Mouse (Mus musculus) thymus, adult 2 months (tissue): ENCODE measurements around the gene Pnpla8. TPM values are rescaled to one million over a fixed set of nuclear protein-coding genes. Genes with fewer than 3 reads are reported as not detected.
"Not testable (repeated sequence)": the region's sequence is repeated elsewhere in the genome, so short reads cannot be mapped to it uniquely, and the experiment has no call there.

ENCODE experiments used
- DNase-seq: peaks from one replicate; pipeline ENCODE4 v3.0.0; 2021
- H3K27ac ChIP-seq: fragments of 200-500 bp; 2 replicates; pipeline ENCODE4 v1.5.1; 2012; ENCODE audit warnings: low read length, control low read depth; ENCODE audit not compliant: control insufficient read depth, insufficient read depth
- H3K27me3 ChIP-seq: fragments of 200-500 bp; 2 replicates; pipeline ENCODE4 v1.6.1; 2012; ENCODE audit warnings: mild to moderate bottlenecking, low read length, moderate library complexity, mixed read lengths; ENCODE audit not compliant: control insufficient read depth, insufficient read depth
- H3K36me3 ChIP-seq: fragments of 200-500 bp; 2 replicates; pipeline ENCODE4 v1.6.1; 2012; ENCODE audit warnings: mild to moderate bottlenecking, low read length, moderate library complexity; ENCODE audit not compliant: control insufficient read depth, insufficient read depth
- H3K4me1 ChIP-seq: fragments of 200-500 bp; replicated peaks from 2 replicates; pipeline ENCODE4 v1.6.1; 2012; ENCODE audit warnings: low read length; ENCODE audit not compliant: control insufficient read depth, insufficient read depth
- H3K4me3 ChIP-seq: fragments of 200-500 bp; 2 replicates; pipeline ENCODE4 v1.5.1; 2012; ENCODE audit warnings: mild to moderate bottlenecking, low read length, control low read depth, moderate library complexity; ENCODE audit not compliant: control insufficient read depth, insufficient read depth
- CTCF ChIP-seq: fragments of 200-500 bp; IDR thresholded peaks from 2 replicates; pipeline ENCODE4 v1.5.1; 2012; ENCODE audit warnings: mild to moderate bottlenecking, control low read depth, low read length, moderate library complexity, borderline replicate concordance; ENCODE audit not compliant: control insufficient read depth, poor library complexity, insufficient read depth; ENCODE audit errors: extremely low read depth
- POLR2A ChIP-seq: fragments of 200-500 bp; IDR thresholded peaks from 2 replicates; pipeline ENCODE4 v1.6.1; 2012; ENCODE audit warnings: mild to moderate bottlenecking, low read length, control low read depth, moderate library complexity; ENCODE audit not compliant: control insufficient read depth, poor library complexity, insufficient read depth; ENCODE audit errors: extremely low read depth
- WGBS: fragments of 180-500 bp; shearing (Covaris S2); methylation state at CpG from one replicate; pipeline ENCODE4 v1.1.7; 2018; 5-methylcytosine and 5-hydroxymethylcytosine counted together
- polyA plus RNA-seq: library from polyadenylated mRNA; depleted of rRNA; stranded (reverse); fragments of >200 nt; gene quantifications from 2 replicates; pipeline ENCODE4 v1.2.3, GENCODE M21; 2012; rRNA removed

The Pnpla8 gene
- polyA plus RNA-seq = 8.1 and 10.5 TPM in 2 replicates

- WGBS = 97% methylated on average over 2 of the region's 2 CpGs
- H3K4me3 ChIP-seq = peak within 1 kb of the TSS; percentile 36
- not testable (repeated sequence) for H3K36me3 ChIP-seq, DNase-seq, H3K4me1 ChIP-seq, H3K27me3 ChIP-seq, H3K27ac ChIP-seq
These were observed at the start of gene Pnpla8 for GRCm38 (mm10) chr12:44221070-44221469. Gene Pnpla8 (plus strand): TSS chr12:44221370.

GRCm38 (mm10) chr12:44176331-44177037, 44.7 kb upstream of the Pnpla8 start:
- H3K27me3 ChIP-seq = no peaks in the 10 kb centered on the region
- no peak for DNase-seq
- no peak for TF ChIP-seq POLR2A
- no peak for TF ChIP-seq CTCF
- 63% methylated on average over 10 of the region's 10 CpGs for WGBS
- no peak overlapping the region for H3K27ac ChIP-seq
- no peak overlapping the region for H3K4me3 ChIP-seq
- H3K4me1 ChIP-seq = 0 out of 2 replicates have a peak, but pooled peaks cover 2% of the 10 kb centered on the region
- H3K36me3 ChIP-seq = no peaks in the 10 kb centered on the region

GRCm38 (mm10) chr12:44177038-44177355, 44.2 kb upstream of the Pnpla8 start:
- Histone ChIP-seq H3K27ac (no peak overlapping the region), H3K4me1 (0 out of 2 replicates have a peak, but pooled peaks cover 2% of the 10 kb centered on the region), H3K4me3 (no peak overlapping the region), H3K36me3 (no peaks in the 10 kb centered on the region), H3K27me3 (no peaks in the 10 kb centered on the region)
- no peak for TF ChIP-seq CTCF
- no peak for TF ChIP-seq POLR2A
- 96% methylated on average over 2 of the region's 2 CpGs for WGBS
- DNase-seq = no peak

GRCm38 (mm10) chr12:44181081-44181982, 39.8 kb upstream of the Pnpla8 start:
- no peak for DNase-seq
- TF ChIP-seq CTCF (no peak), POLR2A (no peak)

GRCm38 (mm10) chr12:44197873-44198525, 23.2 kb upstream of the Pnpla8 start:
- 50% methylated on average over 4 of the region's 4 CpGs for WGBS
- H3K4me3 ChIP-seq = no peak overlapping the region
- H3K36me3 ChIP-seq = no peaks in the 10 kb centered on the region
- no peaks in the 10 kb centered on the region for H3K4me1 ChIP-seq
- no peak for DNase-seq
- no peaks in the 10 kb centered on the region for H3K27me3 ChIP-seq
- TF ChIP-seq POLR2A (no peak), CTCF (no peak)
- no peak overlapping the region for H3K27ac ChIP-seq

More at GRCm38 (mm10) chr12:44181081-44181982, 39.8 kb upstream of the Pnpla8 start:
- no peaks in the 10 kb centered on the region for H3K36me3 ChIP-seq
- 0 out of 2 replicates have a peak, but pooled peaks cover 1% of the 10 kb centered on the region for H3K4me1 ChIP-seq
- H3K27ac ChIP-seq = no peak overlapping the region
- 55% methylated on average over 9 of the region's 9 CpGs for WGBS
- H3K4me3 ChIP-seq = no peak overlapping the region
- H3K27me3 ChIP-seq = no peaks in the 10 kb centered on the region

- H3K36me3 ChIP-seq = 0 out of 2 replicates have a peak, but pooled peaks cover 4% of the 10 kb centered on the region
- no peaks in the 10 kb centered on the region for H3K27me3 ChIP-seq
- peak; percentile 14 for DNase-seq
- H3K4me1 ChIP-seq = 0 out of 2 replicates have a peak, but pooled peaks cover 2% of the 10 kb centered on the region
- peak overlapping the region; percentile 68 for H3K4me3 ChIP-seq
- no peak overlapping the region for H3K27ac ChIP-seq
- WGBS = 1% methylated on average over 37 of the region's 37 CpGs
- TF ChIP-seq POLR2A = no peak
- peak; percentile 6; the same call in 1 of the 2 replicates for TF ChIP-seq CTCF
These were observed 11.9 kb upstream of the Pnpla8 start for GRCm38 (mm10) chr12:44209141-44209823.
